Mouse (Mus musculus) mature B cell (primary cell): ENCODE measurements around the gene Plxdc1.

Experiments used
- in situ Hi-C: fragments of 300-500 bp; cut with MboI; formaldehyde crosslinking; loops from 2 replicates; pipeline ENCODE4 v1.14.3; 2019

Gene Plxdc1

DNA sequence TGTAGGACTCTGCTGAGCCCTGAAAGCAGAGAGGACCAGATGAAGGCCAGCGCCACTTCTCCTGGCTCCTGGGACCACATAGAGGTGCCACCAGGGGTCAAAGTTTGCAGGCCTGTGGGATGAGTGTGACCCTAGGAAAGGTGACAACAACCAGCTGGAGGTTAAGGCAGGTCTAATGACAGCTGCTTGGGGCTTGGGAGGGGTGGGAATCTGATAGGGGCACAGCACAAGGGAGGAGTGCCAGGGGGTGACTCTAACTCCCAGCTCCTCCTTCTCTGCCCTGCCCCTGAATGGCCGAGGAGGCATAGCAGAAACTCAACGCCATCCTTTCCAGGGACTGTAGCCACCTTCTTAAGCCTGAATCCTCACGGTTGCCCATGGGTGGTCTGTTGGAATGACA lies 30.6 kb upstream of the Plxdc1 start:
- in situ Hi-C loops = no loop called here

GRCm38 (mm10) chr11:98016177-98016576 lies 29.9 kb upstream of the Plxdc1 start:
- in situ Hi-C loops = no loop called here

DNA sequence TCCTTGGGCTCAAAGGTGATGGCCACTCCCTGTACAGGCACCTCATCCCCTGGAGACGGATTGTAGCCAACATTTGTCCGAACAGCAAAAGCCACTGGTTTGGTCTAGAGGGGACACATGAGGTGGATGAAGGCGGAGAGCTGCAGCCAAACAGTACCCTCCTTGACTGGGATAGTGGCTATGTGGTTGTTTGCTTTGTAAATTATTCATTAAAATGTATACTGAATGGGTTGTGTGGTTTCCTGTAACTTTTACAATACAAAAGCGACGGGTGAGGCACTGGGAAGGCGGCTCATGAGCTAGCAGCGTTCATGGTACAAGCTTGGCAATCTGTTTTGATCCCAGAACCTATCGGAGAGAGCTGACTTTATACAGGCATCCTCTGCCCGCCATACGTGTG lies 26.6 kb upstream of the Plxdc1 start:
- in situ Hi-C loops = no loop called here

GRCm38 (mm10) chr11:98011716-98012115 lies 25.5 kb upstream of the Plxdc1 start:
- in situ Hi-C loops = no loop called here

GRCm38 (mm10) chr11:98008087-98008486 lies 21.8 kb upstream of the Plxdc1 start:
- in situ Hi-C loops = loop anchor here (5.0 kb wide), 1 partner anchor 71 kb away; no protein-coding TSS in a partner anchor

GRCm38 (mm10) chr11:98005686-98006085 lies 19.4 kb upstream of the Plxdc1 start:
- in situ Hi-C loops = loop anchor here (5.0 kb wide), 1 partner anchor 68 kb away; no protein-coding TSS in a partner anchor

- in situ Hi-C loops = loop anchor here (5.0 kb wide), 1 partner anchor 68 kb away; no protein-coding TSS in a partner anchor
These were observed 18.8 kb upstream of the Plxdc1 start for GRCm38 (mm10) chr11:98005076-98005475.

GRCm38 (mm10) chr11:98004161-98004560 lies 17.9 kb upstream of the Plxdc1 start:
- in situ Hi-C loops = no loop called here

GRCm38 (mm10) chr11:98003171-98003671 lies 17.0 kb upstream of the Plxdc1 start:
- in situ Hi-C loops = no loop called here

DNA sequence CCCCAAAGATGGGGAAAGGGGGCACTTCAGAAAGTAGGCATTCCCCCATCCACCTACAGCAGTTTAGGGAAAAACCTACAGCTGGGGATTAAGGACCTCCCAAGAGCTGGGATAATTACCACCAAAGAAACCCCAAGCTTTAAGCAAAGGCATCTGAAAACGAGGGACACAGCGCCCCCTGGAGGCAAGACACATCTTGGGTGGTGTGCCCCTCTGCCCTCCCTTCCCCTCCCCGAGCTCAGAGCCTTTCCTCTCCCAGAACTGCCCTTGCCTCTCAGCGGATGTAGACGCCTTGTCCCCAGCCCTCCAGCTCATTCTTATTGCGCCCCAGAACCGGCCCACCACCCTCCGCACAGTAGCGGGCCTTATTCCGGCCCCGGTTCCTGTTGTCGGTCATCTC lies 16.4 kb upstream of the Plxdc1 start:
- in situ Hi-C loops = no loop called here

GRCm38 (mm10) chr11:98001986-98002385 lies 15.7 kb upstream of the Plxdc1 start:
- in situ Hi-C loops = no loop called here

DNA sequence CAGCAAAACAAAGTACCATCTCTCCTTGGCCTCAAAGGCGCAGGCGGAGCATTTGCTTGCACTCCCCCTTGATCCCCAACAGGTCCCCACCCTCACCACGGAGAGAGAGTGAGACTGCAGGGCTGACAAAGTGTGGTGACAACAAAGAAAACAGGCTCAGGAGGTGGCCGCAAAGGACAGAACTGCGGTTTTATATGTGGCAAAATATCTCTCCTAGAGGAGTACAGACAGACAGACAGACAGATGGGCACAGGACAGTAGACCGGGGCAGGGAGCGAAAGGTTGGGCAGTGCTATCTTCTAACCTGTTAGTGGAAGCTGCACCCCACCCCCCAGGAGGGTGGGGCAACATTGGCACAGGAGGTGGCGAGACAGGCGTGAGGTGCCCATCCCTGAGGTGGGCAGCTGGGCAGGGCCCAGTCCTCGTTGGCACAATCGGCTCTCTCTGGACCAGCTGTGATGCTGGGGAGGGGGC lies 15.1 kb upstream of the Plxdc1 start:
- in situ Hi-C loops = no loop called here

DNA sequence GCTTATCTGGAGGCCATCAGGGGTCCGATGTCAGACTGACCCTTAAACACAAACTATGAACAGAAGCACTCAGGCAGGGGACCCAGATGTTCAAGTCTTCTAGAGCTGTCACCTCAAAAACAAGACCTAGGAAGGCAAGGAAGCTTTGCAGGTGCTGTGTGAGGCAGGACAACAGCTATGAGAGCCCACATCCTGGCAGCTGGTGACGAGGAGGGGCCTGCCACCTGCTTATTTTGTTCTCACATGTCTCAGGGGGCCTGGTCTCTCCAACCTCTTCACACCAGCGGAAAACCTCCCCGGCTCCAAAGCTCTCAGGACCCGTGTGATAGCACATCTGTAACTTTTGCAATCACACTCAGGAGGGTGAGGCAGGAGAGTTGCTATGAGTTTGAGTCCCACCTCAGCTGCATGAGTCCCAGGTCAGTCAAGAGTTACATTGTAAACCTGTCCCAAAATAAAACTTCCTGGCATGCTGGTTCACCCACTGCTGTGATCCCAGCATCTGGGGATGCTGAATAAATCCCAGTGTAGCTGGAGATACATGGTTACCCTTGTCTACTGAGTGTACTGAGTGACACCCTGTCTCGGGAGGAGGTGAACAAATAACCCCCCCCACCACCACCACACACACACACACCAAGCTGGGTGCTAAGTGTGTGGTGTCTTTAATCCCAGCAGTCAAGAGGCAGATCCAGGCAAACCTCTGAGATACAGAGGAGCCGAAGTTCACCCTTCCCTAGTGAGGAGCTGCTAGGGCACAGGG lies 14.3 kb upstream of the Plxdc1 start:
- in situ Hi-C loops = no loop called here

GRCm38 (mm10) chr11:97999748-98000147 lies 13.5 kb upstream of the Plxdc1 start:
- in situ Hi-C loops = no loop called here

GRCm38 (mm10) chr11:97998898-97999608 lies 12.8 kb upstream of the Plxdc1 start:
- in situ Hi-C loops = no loop called here

GRCm38 (mm10) chr11:97998074-97998793 lies 12.0 kb upstream of the Plxdc1 start:
- in situ Hi-C loops = no loop called here

GRCm38 (mm10) chr11:97997387-97997960 lies 11.2 kb upstream of the Plxdc1 start:
- in situ Hi-C loops = no loop called here

DNA sequence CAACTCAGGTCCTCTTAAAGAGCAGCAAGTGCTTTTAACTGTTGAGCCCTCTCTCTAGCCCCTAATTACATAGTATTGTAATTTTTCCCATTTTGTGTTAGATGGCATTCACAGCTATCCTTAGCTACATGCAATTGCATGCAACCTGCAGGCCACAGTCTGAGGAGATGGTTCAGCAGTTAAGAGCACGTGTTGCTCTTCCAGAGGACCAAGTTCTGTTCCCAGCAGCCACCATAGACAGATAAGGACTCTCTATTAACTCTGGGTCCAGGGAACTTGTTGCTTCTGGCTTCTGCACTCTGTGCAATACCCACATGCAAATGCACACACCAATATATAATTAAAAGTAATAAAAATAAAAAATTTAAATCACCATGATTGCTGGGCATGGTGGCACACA lies 10.4 kb upstream of the Plxdc1 start:
- in situ Hi-C loops = no loop called here

- in situ Hi-C loops = no loop called here
These were observed 9.5 kb upstream of the Plxdc1 start, which contains the start of gene Arl5c for GRCm38 (mm10) chr11:97995564-97996288. TSS of gene Arl5c (minus strand) at chr11:97996181.

- in situ Hi-C loops = no loop called here
These were observed 8.4 kb upstream of the Plxdc1 start for GRCm38 (mm10) chr11:97994539-97995100.
